Mouse (Mus musculus): Measurements from ENCODE around the gene Ccdc137.

GRCm38 (mm10) chr11:120497436-120497835, 39.5 kb downstream of the Ccdc137 start:
- TF ChIP-seq CTCF (conservative IDR thresholded peaks at IDR 0.05; ENCODE audit: insufficient read depth, insufficient read length, low read depth, low read length): no peak
- no peak for TF ChIP-seq POLR2A (IDR thresholded peaks at IDR 0.05; ENCODE audit: low read depth, low read length)
